Mouse (Mus musculus) olfactory bulb, adult 2 months (tissue): ENCODE data around the gene Arrdc2.

ENCODE experiments used
- CTCF ChIP-seq: fragments of 200-500 bp; IDR thresholded peaks from 2 replicates; pipeline ENCODE4 v1.5.1; 2012; ENCODE audit warnings: low read depth, mild to moderate bottlenecking, low read length, moderate library complexity; ENCODE audit not compliant: insufficient read depth
- POLR2A ChIP-seq: fragments of 200-500 bp; IDR thresholded peaks from 2 replicates; pipeline ENCODE4 v1.6.1; 2012; ENCODE audit warnings: mild to moderate bottlenecking, low read depth, low read length, moderate library complexity; ENCODE audit not compliant: insufficient read depth

DNA sequence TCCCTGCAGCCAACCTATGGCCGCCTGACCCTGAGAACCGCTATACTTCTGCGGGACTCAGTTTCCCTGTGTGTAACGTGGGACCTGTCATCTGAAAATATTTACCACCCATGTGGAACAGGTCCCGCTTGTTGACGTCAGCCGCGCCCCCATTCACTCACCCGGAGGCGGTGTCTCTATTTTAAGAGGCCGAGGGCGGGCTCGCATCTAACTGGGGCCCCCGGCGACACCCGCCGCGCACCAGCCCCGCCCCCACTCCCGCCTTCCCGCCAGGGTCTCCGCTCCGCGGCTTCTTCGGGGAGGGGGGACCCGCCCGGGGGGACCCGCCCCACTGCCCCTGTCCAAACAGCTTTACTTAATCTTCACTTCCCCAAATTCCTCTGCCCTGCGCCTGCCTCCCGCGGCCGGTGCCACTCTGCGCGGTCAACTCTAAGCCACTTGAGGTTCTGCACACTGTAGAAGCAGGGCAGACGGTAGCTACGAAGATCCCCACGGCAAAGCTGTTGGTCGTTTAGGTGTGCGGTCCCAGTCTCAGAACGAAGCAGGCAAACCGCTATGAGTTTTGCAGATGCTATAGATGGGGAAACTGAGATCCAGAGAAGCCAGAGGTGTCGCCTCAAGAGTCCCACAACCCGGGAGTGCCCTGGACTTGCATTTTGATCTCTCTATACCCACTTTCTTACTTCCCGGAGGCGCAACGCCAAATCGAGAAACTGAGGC lies 35.6 kb downstream of the Arrdc2 start:
- TF ChIP-seq POLR2A (no peak), CTCF (no peak)
